Mouse (Mus musculus) heart, adult 8-10 months (tissue): Measurements from ENCODE around the gene Thoc6. TPM values are rescaled to one million over a fixed set of nuclear protein-coding genes. Genes with fewer than 3 reads are reported as not detected.

Experiments used
- DNase-seq: peaks from one replicate; pipeline ENCODE4 v3.0.0; 2022; ENCODE audit warnings: low spot score
- total RNA-seq, 4 experiments: library from RNA; stranded (reverse); gene quantifications; 2 replicates each; pipeline ENCODE4 v1.2.4; 2022

Thoc6 gene
- total RNA-seq, 4 experiments from 2014 or later, result 8.8 to 11.6 (median 11.0) TPM

DNA sequence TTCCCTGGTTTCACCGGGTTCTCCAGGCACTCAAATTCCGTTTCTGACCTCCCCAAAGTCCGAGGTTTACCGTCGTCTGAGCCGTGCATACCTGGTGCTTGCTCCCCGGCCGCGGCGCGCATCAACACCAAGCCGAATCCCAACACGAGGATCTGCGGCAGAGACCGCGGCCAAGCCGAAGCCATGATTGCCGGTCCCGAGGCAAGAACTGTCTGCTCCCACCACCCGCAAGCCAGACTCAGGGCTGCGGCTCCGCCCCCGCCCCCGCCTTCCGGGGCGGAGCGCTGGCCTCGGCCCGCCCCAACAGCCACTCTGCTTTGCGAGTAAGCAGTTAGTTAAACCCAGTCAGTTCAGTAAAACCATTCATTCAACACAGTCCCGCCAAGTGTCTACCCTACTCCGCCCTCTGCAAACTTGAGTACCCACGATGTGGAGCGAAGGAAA, 3.6 kb upstream of the Thoc6 start, which contains the start of gene Tnfrsf12a:
Gene Tnfrsf12a (minus strand): TSS at position 233 of the 444 bp plus-strand sequence.
- peak; percentile 86 for DNase-seq

DNA sequence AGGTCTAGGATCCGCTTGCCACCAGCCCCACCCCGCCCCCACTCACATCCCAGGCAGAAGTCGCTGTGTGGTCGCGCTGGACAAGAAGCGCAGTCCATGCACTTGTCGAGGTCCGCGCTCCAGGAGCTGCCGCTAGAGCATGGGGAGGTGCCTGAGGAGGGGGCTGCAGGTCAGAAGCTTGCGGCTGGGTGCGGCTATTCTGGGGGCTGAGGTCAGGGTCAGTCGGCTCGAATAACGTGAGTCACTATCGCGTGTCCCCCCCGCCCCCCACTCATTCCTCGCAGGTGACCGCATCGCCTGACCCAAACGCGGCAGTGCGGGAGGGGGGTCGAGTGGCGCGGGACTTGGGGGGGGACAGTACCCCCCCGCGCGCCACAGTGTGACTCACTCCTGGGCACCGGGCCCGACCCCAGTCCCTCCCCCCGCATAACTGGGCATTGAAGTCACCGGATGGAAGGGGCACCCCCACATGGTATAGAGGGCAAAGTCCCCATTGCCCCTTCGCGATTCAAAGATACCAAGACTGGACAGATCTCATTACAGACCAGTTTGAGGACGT, 2.9 kb upstream of the Thoc6 start:
- DNase-seq, result peak; percentile 49

DNA sequence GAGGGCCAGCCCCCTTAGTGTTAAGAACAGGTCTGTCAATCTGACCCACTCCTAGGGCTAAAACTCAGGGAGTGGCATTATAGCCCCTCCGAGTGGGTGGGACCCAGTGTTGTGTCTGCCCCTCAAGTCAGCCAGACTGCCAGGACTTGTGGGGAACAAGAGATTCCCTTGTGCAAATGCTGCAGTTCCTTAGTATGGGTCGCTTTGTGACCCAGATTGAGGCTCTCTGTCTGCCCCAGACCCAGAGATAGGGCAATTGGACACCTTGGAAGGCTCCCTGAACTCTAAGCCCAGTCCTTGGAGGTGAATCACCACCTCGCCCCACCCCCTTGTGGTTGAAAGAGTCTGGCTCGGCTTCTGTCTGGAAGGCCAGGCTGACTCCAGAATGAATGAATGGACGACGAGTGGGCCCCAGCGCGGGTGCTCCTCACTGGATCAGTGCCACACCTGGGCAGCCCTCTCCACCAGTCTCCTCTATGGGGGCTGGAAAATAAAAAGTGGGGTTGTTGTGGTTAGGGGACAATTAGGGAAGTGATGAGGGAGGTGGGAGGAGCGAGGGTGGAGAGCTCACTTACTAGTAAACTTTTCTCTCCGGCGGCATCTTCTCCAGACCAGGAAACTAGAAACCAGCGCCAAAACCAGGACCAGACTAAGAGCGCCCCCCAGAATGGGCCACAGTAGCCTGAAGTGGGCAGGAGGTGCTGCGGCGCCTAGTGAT, 2.0 kb upstream of the Thoc6 start:
- peak; percentile 39 for DNase-seq

- DNase-seq, result peak; percentile 74
These were observed 1.4 kb upstream of the Thoc6 start for GRCm38 (mm10) chr17:23675127-23675526.

DNA sequence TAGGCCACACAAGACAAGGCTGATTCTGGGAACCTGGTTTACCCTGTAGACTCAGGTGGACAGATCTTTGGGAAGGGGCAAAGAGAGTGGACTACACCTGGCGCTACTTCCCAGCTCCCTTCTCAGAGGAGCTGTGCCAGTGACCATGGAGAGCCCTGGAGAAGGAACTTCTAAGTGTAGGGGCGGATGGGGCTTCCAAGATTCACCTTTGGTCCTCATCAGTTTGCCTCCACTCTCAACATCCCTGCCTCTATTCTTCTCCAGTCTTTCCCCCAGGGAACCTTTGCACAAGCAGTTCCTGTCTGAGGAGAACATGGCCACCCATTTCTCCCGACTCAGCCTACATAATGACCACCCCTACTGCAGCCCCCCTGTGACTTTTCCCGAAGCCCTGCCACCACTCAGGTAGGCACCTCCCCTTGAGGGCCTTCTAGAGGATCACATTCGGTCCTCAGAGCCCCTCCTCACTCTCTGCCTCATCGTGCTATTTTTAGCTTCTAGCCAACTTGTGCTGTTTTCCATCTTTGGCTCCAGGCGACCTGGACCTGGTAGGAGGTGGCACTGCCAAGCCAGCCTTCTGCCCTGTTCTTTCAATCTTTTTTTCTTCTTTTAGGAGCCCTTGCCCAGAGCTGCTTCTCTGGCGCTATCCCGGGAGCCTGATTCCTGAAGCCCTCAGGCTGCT, 730 bp upstream of the Thoc6 start:
- peak; percentile 55 for DNase-seq

- no peak for DNase-seq
These were observed 921 bp downstream of the Thoc6 start for GRCm38 (mm10) chr17:23672761-23673160.

DNA sequence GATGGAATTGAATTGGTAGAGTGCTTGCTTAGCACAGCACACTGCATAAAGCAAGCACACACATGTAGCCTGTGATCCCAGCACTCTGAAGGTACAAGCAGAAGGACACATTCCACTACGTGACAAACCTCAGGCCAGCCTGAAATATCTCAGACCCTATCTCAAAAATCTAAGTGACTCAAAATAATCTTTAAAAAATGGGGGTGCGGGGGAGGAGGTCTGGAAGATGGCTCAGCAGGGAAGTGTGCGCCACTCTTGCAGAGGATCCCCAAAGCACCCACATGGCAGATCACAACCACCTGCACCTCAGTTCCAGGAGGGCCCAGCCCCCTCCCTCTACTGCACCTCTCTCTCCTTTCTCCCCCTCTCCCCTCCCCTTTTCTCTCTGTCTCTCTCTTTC, 2.2 kb downstream of the Thoc6 start:
- DNase-seq, result no peak

DNA sequence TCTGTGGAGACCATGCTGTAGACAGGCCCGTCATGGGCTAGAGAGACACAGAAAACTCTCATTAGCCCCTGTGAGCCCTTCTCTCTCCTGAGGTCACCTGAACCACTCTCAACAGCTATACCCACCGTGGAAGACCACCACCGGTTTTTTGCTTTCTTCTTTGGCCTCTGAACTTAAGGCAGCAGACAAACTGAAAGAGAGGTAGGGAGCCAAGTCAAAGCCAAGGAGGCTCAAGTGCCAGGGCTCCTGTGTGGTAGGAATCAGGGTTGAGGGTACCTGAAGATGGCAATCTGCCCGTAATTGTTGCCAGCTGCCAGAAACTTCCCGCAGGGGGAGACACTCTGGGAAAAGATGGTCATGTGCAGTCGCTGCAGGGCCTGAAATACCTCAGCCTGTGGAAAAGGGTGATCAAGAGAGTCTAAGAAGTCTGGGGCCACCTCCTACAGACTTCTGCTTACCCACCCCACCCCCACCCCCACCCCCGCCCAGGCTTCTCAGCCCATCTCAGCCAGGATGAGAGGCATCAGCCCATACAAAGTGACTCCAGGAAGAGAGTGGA, 3.1 kb downstream of the Thoc6 start:
- DNase-seq, result no peak

- no peak for DNase-seq
These were observed 8.2 kb downstream of the Thoc6 start for GRCm38 (mm10) chr17:23665511-23665910.

GRCm38 (mm10) chr17:23664556-23665021, 9.1 kb downstream of the Thoc6 start:
- DNase-seq, result peak; percentile 24

- no peak for DNase-seq
These were observed 12.2 kb downstream of the Thoc6 start for GRCm38 (mm10) chr17:23661526-23661925.

GRCm38 (mm10) chr17:23660876-23661200, 12.8 kb downstream of the Thoc6 start:
- DNase-seq, result no peak

DNA sequence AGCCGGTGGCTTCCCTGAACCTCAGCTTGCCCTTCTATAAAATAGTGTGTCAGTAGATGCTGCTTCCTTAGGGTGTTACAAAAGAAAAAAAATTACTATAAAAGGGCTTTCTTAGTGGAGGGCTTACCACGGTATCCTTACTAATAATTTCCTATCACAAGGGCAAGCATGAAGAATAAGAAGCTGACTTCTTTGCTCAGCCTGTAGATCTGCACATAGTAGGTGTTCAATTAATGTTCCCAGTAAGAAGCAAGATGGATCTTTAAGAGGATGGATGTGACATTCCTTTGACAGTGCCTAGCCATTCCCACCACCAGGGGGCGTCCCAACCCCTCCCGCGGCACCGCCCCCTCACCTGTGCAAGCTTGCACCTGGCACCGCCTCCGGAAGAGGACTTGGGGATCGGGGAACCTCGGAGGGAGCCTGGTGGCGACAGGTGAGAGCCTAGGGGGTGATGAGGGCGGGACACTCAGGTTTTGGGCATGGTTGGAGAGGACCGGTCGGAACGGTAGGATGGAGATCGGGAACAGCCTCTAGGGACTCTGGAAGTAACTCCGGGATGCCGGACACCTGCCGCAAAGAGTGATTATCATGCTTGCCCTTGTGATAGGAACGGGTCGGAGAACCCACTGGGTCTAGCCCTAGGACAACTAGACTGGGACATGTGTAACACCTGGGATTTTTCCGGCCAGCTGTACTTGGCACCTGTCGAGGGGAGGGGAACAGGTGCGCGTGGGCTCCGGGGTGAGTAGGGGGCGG, 13.4 kb downstream of the Thoc6 start, which contains the start of gene Bicdl2:
Gene Bicdl2 (plus strand): TSS at position 390 of the 759 bp plus-strand sequence.
- no peak for DNase-seq

DNA sequence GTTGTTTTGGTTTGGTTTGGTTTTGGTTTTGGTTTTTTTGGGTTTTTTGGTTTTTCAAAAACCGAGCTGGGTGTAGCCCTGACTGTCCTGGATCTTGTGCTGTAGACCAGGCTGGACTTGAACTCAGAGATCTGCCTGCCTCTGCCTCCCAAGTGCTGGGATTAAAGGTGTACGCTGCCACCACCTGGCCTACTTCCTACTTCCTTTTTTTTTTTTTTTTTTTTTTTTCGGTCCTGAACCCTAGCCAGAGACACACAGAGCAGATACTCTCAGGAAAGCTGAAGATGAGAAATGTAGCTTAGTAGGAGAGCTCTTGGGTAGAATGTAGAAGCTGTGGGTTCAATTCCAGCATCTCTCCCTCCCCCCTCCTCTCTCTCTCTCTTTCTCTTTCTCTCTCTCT, 15.2 kb downstream of the Thoc6 start:
- no peak for DNase-seq

GRCm38 (mm10) chr17:23654410-23654809, 19.3 kb downstream of the Thoc6 start:
- no peak for DNase-seq

GRCm38 (mm10) chr17:23654001-23654400, 19.7 kb downstream of the Thoc6 start:
- no peak for DNase-seq

DNA sequence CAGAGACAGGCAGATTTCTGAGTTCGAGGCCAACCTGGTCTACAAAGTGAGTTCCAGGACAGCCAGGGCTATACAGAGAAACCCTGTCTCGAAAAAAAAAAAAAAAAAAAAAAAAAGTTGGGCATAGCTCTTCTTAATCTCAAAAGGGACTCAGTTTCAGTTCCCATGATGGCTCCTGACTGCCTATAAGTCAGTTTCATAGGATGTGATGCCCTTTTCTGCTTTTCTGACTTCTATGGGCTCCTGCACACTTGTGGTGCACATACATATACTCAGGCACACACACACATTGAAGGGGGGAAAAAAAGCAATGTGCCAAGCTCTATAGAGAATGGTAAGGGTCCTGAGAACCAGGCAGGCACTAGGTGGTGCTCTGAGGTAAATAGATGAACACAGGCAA, 20.4 kb downstream of the Thoc6 start:
- no peak for DNase-seq

DNA sequence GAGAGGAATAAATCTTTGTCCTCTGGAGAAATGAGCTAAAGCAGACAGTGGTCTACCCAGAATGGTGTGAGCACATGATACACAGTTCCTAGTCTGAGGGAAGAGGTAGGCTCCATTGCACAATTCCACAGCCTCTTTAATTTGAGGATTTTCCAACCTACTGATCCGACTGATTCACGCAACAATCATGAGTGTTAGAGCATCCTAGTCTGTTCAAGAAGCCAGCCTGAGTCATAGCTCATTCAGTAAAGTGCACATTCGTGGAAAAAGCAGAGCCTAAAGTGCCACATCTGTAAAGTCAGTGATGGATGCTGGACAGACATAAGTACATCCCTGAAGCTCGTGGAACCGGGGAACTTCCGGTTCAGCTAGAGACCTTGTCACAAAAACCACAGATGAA, 22.3 kb downstream of the Thoc6 start:
- no peak for DNase-seq

GRCm38 (mm10) chr17:23645894-23646293, 27.8 kb downstream of the Thoc6 start:
- DNase-seq, result no peak

DNA sequence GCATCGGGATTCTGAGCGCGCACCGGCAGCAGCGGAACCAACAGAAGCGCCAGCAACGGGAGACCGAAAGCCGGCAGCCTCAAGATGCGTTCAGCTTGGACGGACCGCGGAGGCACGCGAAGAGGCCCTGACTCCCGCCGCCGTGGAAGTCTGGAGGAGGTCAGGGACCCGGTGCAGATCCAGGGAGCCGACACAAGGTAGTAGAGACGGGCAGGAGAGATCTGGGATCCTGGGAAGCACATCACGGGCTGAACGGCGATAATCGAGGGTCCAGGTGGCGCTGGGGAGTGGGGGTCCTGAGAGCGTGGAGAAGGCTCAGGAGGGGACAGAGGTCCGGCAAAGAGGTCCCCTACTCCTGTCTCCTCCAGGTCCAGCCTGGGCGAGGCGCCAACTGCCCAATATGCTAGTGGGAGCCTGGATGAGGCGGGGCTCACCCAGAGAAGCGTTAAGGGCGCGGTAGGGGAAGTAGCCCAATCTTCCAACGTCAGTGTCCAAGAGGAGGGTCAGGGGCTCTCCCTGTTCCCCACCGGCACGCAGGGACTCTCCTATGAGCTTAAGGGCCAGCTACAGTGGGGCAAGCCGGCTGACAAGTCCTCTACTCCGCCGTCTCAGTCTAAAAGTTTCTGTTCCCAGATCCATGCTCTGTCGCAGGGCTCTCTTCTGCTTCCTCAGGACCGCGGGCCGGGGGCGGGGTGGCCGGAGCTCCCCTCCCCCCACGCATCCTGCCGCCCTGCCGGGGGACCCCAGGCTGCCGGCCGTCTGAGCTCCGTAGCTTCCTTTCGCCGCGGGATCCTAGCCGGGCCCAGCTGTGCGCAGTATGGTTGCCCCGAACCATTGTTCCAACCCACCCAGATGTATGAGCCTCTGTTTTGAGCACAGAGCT, 28.8 kb downstream of the Thoc6 start, which contains the start of gene Mmp25:
Gene Mmp25 (minus strand): TSS at position 665 of the 883 bp plus-strand sequence.
- DNase-seq, result no peak

- no peak for DNase-seq
These were observed 42.4 kb downstream of the Thoc6 start for GRCm38 (mm10) chr17:23631241-23631640.
